Mouse (Mus musculus) liver, postnatal 0 days (tissue): ENCODE results near the gene Cd55b.
"Not testable (repeated sequence)": the region's sequence is repeated elsewhere in the genome, so short reads cannot be mapped to it uniquely, and the experiment has no call there.

ENCODE experiments used
- CTCF ChIP-seq: sonication (generic); IDR thresholded peaks from 2 replicates; pipeline ENCODE4 v1.5.1; 2016; ENCODE audit warnings: antibody characterized with exemption, low read depth
- EP300 ChIP-seq: IDR thresholded peaks from 2 replicates; pipeline ENCODE4 v1.6.1; 2016; ENCODE audit warnings: antibody characterized with exemption, low read depth, mild to moderate bottlenecking

DNA sequence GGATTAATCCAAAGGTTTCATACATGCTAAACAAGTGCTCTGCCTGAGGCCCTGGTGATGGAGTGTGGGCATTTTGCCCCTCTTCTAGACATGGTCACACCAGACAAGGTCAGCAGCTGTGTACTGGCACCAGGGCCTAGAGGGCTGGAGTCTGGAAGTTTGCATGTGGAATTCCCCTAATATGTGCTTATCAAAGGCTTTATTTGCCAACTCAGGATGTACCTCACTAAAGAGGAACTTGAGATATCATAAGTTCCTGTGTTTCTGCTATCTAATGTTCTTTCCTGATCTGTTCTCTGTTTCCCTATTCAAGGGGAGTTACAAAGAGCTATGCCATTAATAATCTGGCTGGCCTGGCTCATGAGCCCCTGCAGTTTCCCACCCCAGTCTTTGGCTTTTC, 5.9 kb upstream of the Cd55b start:
- TF ChIP-seq CTCF = not testable (repeated sequence)
- 0 out of 2 replicates have a peak, but pooled peaks have one; percentile 18 for TF ChIP-seq EP300
